Mouse (Mus musculus): Measurements from ENCODE around the gene Mt3. TPM values are rescaled to one million over a fixed set of nuclear protein-coding genes. Genes with fewer than 3 reads are reported as not detected.

Mt3 gene
- polyA plus RNA-seq, 1 experiment from 2014 or later: 2.2 TPM

DNA sequence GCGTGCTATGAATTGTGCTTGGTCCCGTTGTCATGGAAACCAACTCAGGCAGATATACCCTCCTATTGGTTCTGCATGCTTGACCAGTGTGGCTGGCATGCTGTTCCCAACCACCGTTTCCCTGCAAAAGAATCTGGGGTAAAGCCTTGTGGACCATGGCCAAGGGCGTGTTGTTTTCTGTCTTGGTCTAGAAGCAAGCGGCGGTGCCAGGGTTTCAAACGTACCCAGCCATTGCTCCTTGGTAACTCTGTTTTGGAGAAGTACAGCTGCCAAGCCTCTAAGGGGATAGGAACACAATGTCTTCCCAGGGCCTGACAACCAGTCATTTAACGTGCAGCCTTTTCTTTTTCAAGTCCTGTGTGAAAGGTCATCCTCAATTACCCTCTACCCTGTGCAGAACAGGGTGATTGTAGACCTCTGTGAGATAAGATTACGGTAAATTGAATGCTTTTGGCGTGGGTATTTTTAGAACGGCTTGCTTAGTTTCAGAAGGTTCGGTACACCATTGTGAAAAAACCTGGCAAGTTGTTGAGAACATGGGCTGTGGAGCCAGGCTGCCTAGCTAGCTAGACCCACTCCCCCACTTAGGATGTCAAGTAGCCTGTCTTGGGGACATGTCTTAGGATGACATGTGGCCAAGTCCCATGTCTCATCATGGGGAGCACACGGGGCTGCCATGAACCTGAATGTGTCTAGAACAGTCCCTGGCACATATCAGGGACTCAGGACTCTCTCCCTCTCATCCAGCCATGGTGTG is 37.0 kb downstream of the Mt3 start:
- Histone ChIP-seq H3K4me3 (replicated peaks; ENCODE audit: low read depth, low read length) (no peak overlapping the region), H3K27ac (no peak overlapping the region), H3K4me2 (ENCODE audit: low read length) (no peak overlapping the region), H3K27me3 (ENCODE audit: insufficient read depth, low read length) (no peaks in the 10 kb centered on the region), H3K9ac (ENCODE audit: low read depth, low read length) (no peak overlapping the region), H3K9me3 (replicated peaks; ENCODE audit: low read length) (no peaks in the 10 kb centered on the region), H3K4me1 (replicated peaks; ENCODE audit: insufficient read depth, low read length) (peaks cover 14% of the 10 kb centered on the region), H3K36me3 (ENCODE audit: insufficient read depth, low read length) (no peaks in the 10 kb centered on the region)
- ATAC-seq (replicated peaks; ENCODE audit: low FRiP score, low read depth) (no peak), DNase-seq (ENCODE audit: low spot score) (no peak)
- TF ChIP-seq CTCF (IDR thresholded peaks at IDR 0.05; ENCODE audit: low read depth): no peak
- 54% methylated on average over 13 of the region's 13 CpGs for WGBS

DNA sequence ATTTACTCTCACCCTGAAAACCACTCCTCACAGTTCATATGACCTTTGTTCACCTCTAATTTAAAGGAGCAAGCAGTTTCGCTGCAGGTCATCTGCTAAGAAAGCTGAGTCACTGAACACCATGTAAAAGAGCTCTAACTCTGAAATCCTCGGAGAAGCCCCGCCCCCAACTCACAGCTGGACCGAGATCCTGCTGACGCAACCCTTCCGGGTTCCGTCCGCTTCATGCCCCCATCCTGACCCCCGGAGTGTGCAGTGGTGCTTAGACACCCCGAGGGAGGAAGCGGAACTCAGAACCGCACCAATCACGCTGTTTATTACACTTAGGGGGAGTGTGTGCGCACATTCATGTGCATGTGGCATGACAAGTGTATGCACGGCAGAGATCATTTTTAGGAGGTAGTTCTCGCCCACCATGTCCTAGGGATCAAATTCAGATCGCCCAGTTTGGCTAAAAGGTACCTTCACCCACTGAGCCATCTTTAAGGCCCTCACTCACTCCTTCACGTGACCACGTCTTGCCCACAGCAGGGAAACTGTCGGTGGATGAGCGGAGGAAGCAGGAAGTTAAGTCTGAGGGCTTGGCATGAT is 38.8 kb downstream of the Mt3 start:
- peak overlapping the region; percentile 38; the same call in 1 of the 2 replicates for H3K27ac ChIP-seq

DNA sequence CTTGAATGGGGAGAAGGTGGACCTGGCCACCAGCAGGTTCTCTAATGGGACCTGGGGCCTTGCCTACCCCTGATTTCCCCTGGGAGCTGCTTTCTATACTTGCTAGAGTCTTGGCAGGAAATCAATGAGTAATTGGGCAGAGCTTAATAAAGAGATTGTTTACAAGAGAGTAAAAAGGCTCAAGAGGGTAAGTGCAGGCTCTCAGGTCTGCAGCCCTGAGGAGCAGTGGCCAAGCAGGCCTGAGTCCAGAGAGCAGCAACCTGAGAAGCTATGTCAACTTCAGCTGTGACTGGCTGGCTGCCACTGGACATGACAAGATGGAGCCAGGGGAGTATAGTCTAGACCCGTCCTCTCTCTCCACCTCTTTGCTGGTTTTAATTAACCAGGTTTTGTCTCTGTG is 40.5 kb downstream of the Mt3 start:
- no peak overlapping the region for H3K4me2 ChIP-seq (ENCODE audit: low read length)
- DNase-seq (ENCODE audit: low spot score) (no peak), ATAC-seq (replicated peaks; ENCODE audit: low FRiP score, low read depth) (no peak)
- no peak overlapping the region for H3K27ac ChIP-seq
- H3K4me3 ChIP-seq (replicated peaks; ENCODE audit: low read depth, low read length): no peak overlapping the region
- no peak overlapping the region for H3K9ac ChIP-seq (ENCODE audit: low read depth, low read length)
- no peaks in the 10 kb centered on the region for H3K9me3 ChIP-seq (replicated peaks; ENCODE audit: low read length)
- no peaks in the 10 kb centered on the region for H3K27me3 ChIP-seq (ENCODE audit: insufficient read depth, low read length)
- no peak for TF ChIP-seq CTCF (IDR thresholded peaks at IDR 0.05; ENCODE audit: low read depth)
- H3K36me3 ChIP-seq (ENCODE audit: insufficient read depth, low read length): no peaks in the 10 kb centered on the region
- 72% methylated on average over 1 of the region's 1 CpGs for WGBS
- peaks cover 4% of the 10 kb centered on the region for H3K4me1 ChIP-seq (replicated peaks; ENCODE audit: insufficient read depth, low read length)

More for the DNA sequence above, 38.8 kb downstream of the Mt3 start:
- Histone ChIP-seq H3K4me3 (replicated peaks; ENCODE audit: low read depth, low read length) (no peak overlapping the region), H3K36me3 (ENCODE audit: insufficient read depth, low read length) (no peaks in the 10 kb centered on the region), H3K9ac (ENCODE audit: low read depth, low read length) (no peak overlapping the region), H3K4me2 (ENCODE audit: low read length) (peak overlapping the region; percentile 45), H3K9me3 (replicated peaks; ENCODE audit: low read length) (no peaks in the 10 kb centered on the region), H3K27me3 (ENCODE audit: insufficient read depth, low read length) (no peaks in the 10 kb centered on the region), H3K4me1 (replicated peaks; ENCODE audit: insufficient read depth, low read length) (peaks cover 14% of the 10 kb centered on the region)
- WGBS: 17% methylated on average over 21 of the region's 21 CpGs
- peak; percentile 67 for ATAC-seq (replicated peaks; ENCODE audit: low FRiP score, low read depth)
- DNase-seq (ENCODE audit: low spot score): peak; percentile 85
- no peak for TF ChIP-seq CTCF (IDR thresholded peaks at IDR 0.05; ENCODE audit: low read depth)

DNA sequence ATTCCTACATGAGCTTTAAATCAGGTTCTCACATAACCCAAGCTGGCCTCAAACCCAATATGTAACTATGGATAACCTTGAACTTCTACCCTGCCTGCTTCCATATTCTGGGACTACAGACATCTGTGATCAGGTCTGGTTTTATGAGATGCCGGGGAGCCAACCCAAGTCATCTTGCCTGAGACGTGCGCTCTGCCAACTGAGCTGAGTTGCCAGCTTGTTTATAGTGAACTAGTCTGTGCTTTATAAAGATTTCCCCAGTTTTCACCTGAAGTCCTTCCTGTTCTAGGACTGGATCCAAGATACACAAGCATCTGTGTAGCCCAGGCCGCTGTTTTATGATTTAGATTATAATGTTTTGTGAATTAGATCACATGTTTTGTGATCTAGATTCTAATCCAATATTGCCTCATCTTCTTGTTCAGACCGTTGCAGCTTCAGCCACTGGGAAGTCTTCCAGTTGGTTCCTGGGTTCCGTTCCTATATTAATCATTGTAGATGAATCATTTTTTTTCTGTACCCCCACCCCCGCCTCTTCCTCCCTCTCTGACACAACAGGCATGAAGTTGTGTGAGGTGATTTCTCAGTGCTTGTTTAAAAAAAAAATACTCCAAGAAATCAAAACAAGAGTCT is 42.3 kb downstream of the Mt3 start:
- no peaks in the 10 kb centered on the region for H3K9me3 ChIP-seq (replicated peaks; ENCODE audit: low read length)
- H3K4me2 ChIP-seq (ENCODE audit: low read length): no peak overlapping the region
- DNase-seq (ENCODE audit: low spot score) (no peak), ATAC-seq (replicated peaks; ENCODE audit: low FRiP score, low read depth) (no peak)
- no peak overlapping the region for H3K27ac ChIP-seq
- TF ChIP-seq CTCF (IDR thresholded peaks at IDR 0.05; ENCODE audit: low read depth): no peak
- no peaks in the 10 kb centered on the region for H3K36me3 ChIP-seq (ENCODE audit: insufficient read depth, low read length)
- no peak overlapping the region for H3K9ac ChIP-seq (ENCODE audit: low read depth, low read length)
- H3K4me1 ChIP-seq (replicated peaks; ENCODE audit: insufficient read depth, low read length): peaks cover 4% of the 10 kb centered on the region
- H3K4me3 ChIP-seq (replicated peaks; ENCODE audit: low read depth, low read length): no peak overlapping the region
- 75% methylated on average over 7 of the region's 7 CpGs for WGBS
- no peaks in the 10 kb centered on the region for H3K27me3 ChIP-seq (ENCODE audit: insufficient read depth, low read length)

DNA sequence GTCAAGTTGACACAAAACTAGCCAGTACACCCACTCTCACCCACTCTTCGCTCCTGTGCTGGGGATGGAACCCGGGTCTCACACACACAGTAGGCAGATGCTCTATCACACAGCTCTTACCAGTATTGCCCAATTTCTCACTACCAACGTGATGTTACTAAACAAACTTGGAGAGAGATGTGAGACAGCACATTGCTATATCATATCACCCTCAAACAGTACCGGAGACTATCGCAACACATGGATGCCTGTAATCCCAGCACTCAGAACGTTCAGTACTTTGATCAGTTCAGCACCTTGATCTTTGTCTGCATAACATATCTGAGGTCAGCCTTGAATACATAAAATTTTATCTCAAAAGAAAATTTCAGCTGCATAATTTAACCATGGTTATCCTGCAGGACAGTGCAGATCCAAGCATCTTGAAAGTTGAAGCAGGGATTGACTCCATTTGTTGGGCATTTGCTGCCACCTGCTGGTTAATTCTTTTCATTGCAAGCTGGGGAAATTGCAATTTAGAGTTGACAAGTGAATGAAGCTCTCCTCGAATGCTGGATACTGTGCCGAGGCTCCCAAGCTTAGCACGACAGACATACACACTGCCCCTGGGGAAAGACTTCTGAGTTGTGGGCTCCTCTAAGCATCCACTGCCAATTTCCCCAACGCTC is 46.9 kb downstream of the Mt3 start:
- Histone ChIP-seq H3K9ac (ENCODE audit: low read depth, low read length) (no peak overlapping the region), H3K9me3 (replicated peaks; ENCODE audit: low read length) (no peaks in the 10 kb centered on the region), H3K36me3 (ENCODE audit: insufficient read depth, low read length) (no peaks in the 10 kb centered on the region), H3K27me3 (ENCODE audit: insufficient read depth, low read length) (no peaks in the 10 kb centered on the region), H3K27ac (no peak overlapping the region), H3K4me2 (ENCODE audit: low read length) (no peak overlapping the region), H3K4me3 (replicated peaks; ENCODE audit: low read depth, low read length) (no peak overlapping the region), H3K4me1 (replicated peaks; ENCODE audit: insufficient read depth, low read length) (no peaks in the 10 kb centered on the region)
- WGBS: 44% methylated on average over 10 of the region's 10 CpGs
- ATAC-seq (replicated peaks; ENCODE audit: low FRiP score, low read depth) (peak; percentile 65; the same call in 1 of the 2 replicates), DNase-seq (ENCODE audit: low spot score) (peak; percentile 80)
- peak; percentile 91 for TF ChIP-seq CTCF (IDR thresholded peaks at IDR 0.05; ENCODE audit: low read depth)

Other genes with a start within 250 kb of the Mt3 start
- gene Amfr, start 139.8 kb upstream of the Mt3 start, polyA plus RNA-seq (2015; fragmentation: Nextera tagmentation; extraction: Ambion mirVana): 65.8 and 71.7 TPM in 2 replicates
- gene Nudt21, start 115.6 kb upstream of the Mt3 start, polyA plus RNA-seq (2015; fragmentation: Nextera tagmentation; extraction: Ambion mirVana): 106 TPM in 2 replicates
- gene Ogfod1, start 115.4 kb upstream of the Mt3 start, polyA plus RNA-seq (2015; fragmentation: Nextera tagmentation; extraction: Ambion mirVana): 5.8 and 6.1 TPM in 2 replicates
- 14.2 and 15.7 TPM in 2 replicates for gene Bbs2, start 53.7 kb upstream of the Mt3 start, polyA plus RNA-seq (2015; fragmentation: Nextera tagmentation; extraction: Ambion mirVana)
- gene Mt4, start 15.4 kb upstream of the Mt3 start, polyA plus RNA-seq (2015; fragmentation: Nextera tagmentation; extraction: Ambion mirVana): not detected in 2 replicates
- 98.3 and 113 TPM in 2 replicates for gene Mt2, start 20.1 kb downstream of the Mt3 start, polyA plus RNA-seq (2015; fragmentation: Nextera tagmentation; extraction: Ambion mirVana)
- gene Mt1, start 26.5 kb downstream of the Mt3 start, polyA plus RNA-seq (2015; fragmentation: Nextera tagmentation; extraction: Ambion mirVana): 499 and 556 TPM in 2 replicates
- gene Nup93, start 62.0 kb downstream of the Mt3 start, polyA plus RNA-seq (2015; fragmentation: Nextera tagmentation; extraction: Ambion mirVana): 45.0 and 53.6 TPM in 2 replicates
- 44.6 and 45.6 TPM in 2 replicates for gene Slc12a3, start 176.6 kb downstream of the Mt3 start, polyA plus RNA-seq (2015; fragmentation: Nextera tagmentation; extraction: Ambion mirVana)
- 95.8 and 100 TPM in 2 replicates for gene Herpud1, start 233.8 kb downstream of the Mt3 start, polyA plus RNA-seq (2015; fragmentation: Nextera tagmentation; extraction: Ambion mirVana)

Data from kidney, postnatal 0 days (tissue).